13 mouse cellular contexts compared by ENCODE assay signal in the genomic region with DNA sequence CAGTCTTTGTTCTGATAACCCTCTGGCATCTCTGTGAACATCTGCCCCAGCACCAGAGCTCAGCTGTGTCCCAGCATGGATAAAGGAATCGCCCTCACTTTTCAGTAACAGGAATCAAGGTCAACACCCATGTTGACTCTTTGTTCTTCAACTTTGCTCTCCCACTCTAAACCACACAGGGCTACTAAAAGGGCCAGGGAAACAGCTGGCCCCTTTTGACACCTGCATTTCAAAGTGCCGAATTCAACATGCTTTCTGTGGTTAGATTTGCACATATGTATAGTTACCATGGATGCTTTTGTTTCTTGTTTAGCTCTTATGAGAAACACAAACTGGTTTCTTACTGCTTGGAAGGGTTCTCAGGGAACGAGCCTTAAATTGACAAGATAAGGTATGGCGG.
"Had no signal": no experiment of that assay in that cellular context is flagged by ENCODE, and none has a peak within 500 bp of the region (broad histone marks: within the 10 kb centered on the region; RNA-seq: fewer than 3 reads in every experiment).

No protein-coding gene starts in this region.

- H3K27ac ChIP-seq: limb, embryonic 10.5 days; limb, embryonic 13.5 days; liver, embryonic 12.5 days; liver, embryonic 15.5 days; lung, embryonic 15.5 days had no signal

- ATAC-seq: intestine, embryonic 16.5 days; liver, embryonic 12.5 days had no signal

- H3K36me3 ChIP-seq: limb, embryonic 10.5 days; limb, embryonic 13.5 days; liver, embryonic 12.5 days; liver, embryonic 15.5 days; lung, embryonic 15.5 days had no signal

- DNase-seq: kidney, postnatal 4 days; liver; lung, adult 18-20 months; lung, postnatal 10 days; lung, postnatal 36 days; midbrain, embryonic 14.5 days had no signal

- H3K9ac ChIP-seq: limb, embryonic 13.5 days; liver, embryonic 12.5 days; liver, embryonic 15.5 days; lung, embryonic 15.5 days had no signal

- H3K4me3 ChIP-seq: limb, embryonic 10.5 days; limb, embryonic 13.5 days; liver, embryonic 12.5 days; liver, embryonic 15.5 days; lung, embryonic 15.5 days had no signal

- H3K27me3 ChIP-seq: limb, embryonic 13.5 days; liver, embryonic 12.5 days; liver, embryonic 15.5 days; lung, embryonic 15.5 days had no signal

- H3K9me3 ChIP-seq: limb, embryonic 10.5 days; limb, embryonic 13.5 days; liver, embryonic 12.5 days; liver, embryonic 15.5 days; lung, embryonic 15.5 days had no signal

- H3K4me1 ChIP-seq: limb, embryonic 10.5 days; limb, embryonic 13.5 days; liver, embryonic 12.5 days; liver, embryonic 15.5 days; lung, embryonic 15.5 days had no signal

- H3K4me2 ChIP-seq: limb, embryonic 13.5 days; liver, embryonic 12.5 days; liver, embryonic 15.5 days; lung, embryonic 15.5 days; midbrain, embryonic 11.5 days had no signal
